Mouse (Mus musculus) hindbrain, embryonic 16.5 days (tissue): ENCODE results near the gene Nek8. TPM values are rescaled to one million over a fixed set of nuclear protein-coding genes. Genes with fewer than 3 reads are reported as not detected.
"Not testable (repeated sequence)": the region's sequence is repeated elsewhere in the genome, so short reads cannot be mapped to it uniquely, and the experiment has no call there.

Experiments
- ATAC-seq: fragments of 200-750 bp; cut with Nextera tagmentation; 2 replicates; pipeline ENCODE4 v1.8.0; 2017; ENCODE audit warnings: moderate TSS enrichment, moderate library complexity
- H3K27ac ChIP-seq: fragments of 300-500 bp; sonication (generic); 2 replicates; pipeline ENCODE4 v1.5.1; 2014; ENCODE audit warnings: low read depth, mild to moderate bottlenecking, control low read depth, low read length, moderate library complexity
- H3K27me3 ChIP-seq: fragments of 300-500 bp; sonication (generic); replicated peaks from 2 replicates; pipeline ENCODE4 v1.6.1; 2014; ENCODE audit warnings: low read length; ENCODE audit not compliant: control insufficient read depth, insufficient read depth
- H3K36me3 ChIP-seq: fragments of 300-500 bp; sonication (generic); 2 replicates; pipeline ENCODE4 v1.6.1; 2014; ENCODE audit warnings: mild to moderate bottlenecking, low read length, moderate library complexity, mixed read lengths; ENCODE audit not compliant: control insufficient read depth, insufficient read depth
- H3K4me1 ChIP-seq: fragments of 300-500 bp; sonication (generic); 2 replicates; pipeline ENCODE4 v1.6.1; 2014; ENCODE audit warnings: low read depth, low read length; ENCODE audit not compliant: control insufficient read depth, insufficient read depth
- H3K4me2 ChIP-seq: fragments of 300-500 bp; sonication (generic); 2 replicates; pipeline ENCODE4 v1.6.1; 2014; ENCODE audit warnings: mild to moderate bottlenecking, low read length, control low read depth, moderate library complexity
- H3K4me3 ChIP-seq: fragments of 300-500 bp; sonication (generic); 2 replicates; pipeline ENCODE4 v1.5.1; 2014; ENCODE audit warnings: mild to moderate bottlenecking, low read length, control low read depth, moderate library complexity
- H3K9ac ChIP-seq: fragments of 300-500 bp; sonication (generic); 2 replicates; pipeline ENCODE4 v1.6.1; 2014; ENCODE audit warnings: low read depth, mild to moderate bottlenecking, control low read depth, low read length, moderate library complexity
- H3K9me3 ChIP-seq: fragments of 300-500 bp; sonication (generic); 2 replicates; pipeline ENCODE4 v1.6.1; 2014; ENCODE audit warnings: mild to moderate bottlenecking, low read length, moderate library complexity; ENCODE audit not compliant: control insufficient read depth
- WGBS: fragments of 180-500 bp; shearing (Covaris S2); extraction: QIAGEN DNeasy Blood & Tissue Kit; methylation state at CpG from one replicate; pipeline ENCODE4 v1.1.7; 2014; 5-methylcytosine and 5-hydroxymethylcytosine counted together
- polyA plus RNA-seq: library from polyadenylated mRNA; unstranded; fragments of >200 nt; fragmentation: Nextera tagmentation; extraction: Ambion mirVana; gene quantifications from 2 replicates; pipeline ENCODE4 v1.2.1, GENCODE M21; 2015

The Nek8 gene
- polyA plus RNA-seq, 1 experiment from 2014 or later = 7.1 TPM

GRCm38 (mm10) chr11:78184702-78185101, 8.2 kb upstream of the Nek8 start:
- H3K27me3 ChIP-seq, H3K9me3 ChIP-seq, H3K4me3 ChIP-seq, ATAC-seq, H3K27ac ChIP-seq, H3K9ac ChIP-seq, H3K4me2 ChIP-seq: not testable (repeated sequence)
- Histone ChIP-seq H3K36me3 (peaks cover 12% of the 10 kb centered on the region), H3K4me1 (peaks cover 24% of the 10 kb centered on the region)
- 94% methylated on average over 6 of the region's 6 CpGs for WGBS

GRCm38 (mm10) chr11:78183884-78184514, 7.5 kb upstream of the Nek8 start:
- peak overlapping the region; percentile 51 for H3K4me2 ChIP-seq
- no peak for ATAC-seq
- no peaks in the 10 kb centered on the region for H3K27me3 ChIP-seq
- H3K9ac ChIP-seq = peak overlapping the region; percentile 45; the same call in 1 of the 2 replicates
- H3K4me3 ChIP-seq = peak overlapping the region; percentile 77
- no peaks in the 10 kb centered on the region for H3K9me3 ChIP-seq
- 45% methylated on average over 10 of the region's 10 CpGs for WGBS
- peak overlapping the region; percentile 54; the same call in 1 of the 2 replicates for H3K27ac ChIP-seq
- H3K4me1 ChIP-seq = peaks cover 28% of the 10 kb centered on the region
- H3K36me3 ChIP-seq = peaks cover 12% of the 10 kb centered on the region

DNA sequence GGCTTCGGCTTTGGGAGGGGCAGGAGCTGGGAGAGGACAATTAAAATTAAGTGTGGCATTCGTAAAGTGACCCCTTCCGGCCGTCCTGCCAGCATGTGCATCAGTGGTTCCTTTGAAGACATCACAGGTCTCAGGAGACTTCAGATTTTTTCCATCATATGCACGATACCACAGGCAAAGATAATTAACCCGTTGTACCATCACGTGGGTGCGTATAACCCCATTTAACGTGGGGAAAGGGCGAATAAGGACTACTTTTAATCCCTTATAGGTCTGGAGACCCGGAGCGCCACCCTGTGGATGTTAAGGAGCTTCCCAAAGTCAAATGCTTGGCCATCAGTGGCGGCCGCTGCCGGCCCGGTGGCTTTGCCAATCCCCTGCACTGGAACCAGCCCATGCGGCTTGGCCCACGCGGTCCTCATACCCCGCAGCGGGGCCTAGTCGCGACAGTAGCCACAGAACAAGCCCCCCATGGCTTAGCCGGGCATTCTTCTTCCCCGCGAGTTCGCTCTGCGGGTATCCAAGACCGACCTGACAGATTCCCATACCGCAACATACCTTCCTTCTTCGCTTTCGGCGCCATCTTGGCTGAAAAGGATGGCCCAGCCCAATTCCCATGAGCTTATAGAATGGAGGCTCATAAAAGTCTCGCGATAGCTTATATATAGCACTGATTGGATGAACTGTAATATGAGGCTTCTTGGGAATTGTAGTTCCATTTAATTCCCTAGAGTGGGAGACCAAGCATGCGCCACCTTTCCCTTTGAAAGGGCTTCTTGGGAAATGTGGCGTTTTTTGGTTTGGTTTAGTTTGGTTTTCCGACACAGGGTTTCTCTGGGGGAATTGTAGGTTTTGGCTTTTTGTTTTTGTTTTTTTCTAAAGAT, 6.7 kb upstream of the Nek8 start, which contains the start of gene Rpl23a:
TSS of gene Rpl23a (minus strand) at position 624 of the 884 bp plus-strand sequence.
- H3K27me3 ChIP-seq = no peaks in the 10 kb centered on the region
- peak; percentile 94 for ATAC-seq
- peak within 1 kb of the TSS; percentile 77 for H3K4me2 ChIP-seq
- H3K4me3 ChIP-seq = peak within 1 kb of the TSS; percentile 77
- H3K9me3 ChIP-seq = no peaks in the 10 kb centered on the region
- peak within 1 kb of the TSS; percentile 93 for H3K27ac ChIP-seq
- under 1% methylated on average over 38 of the region's 38 CpGs for WGBS
- peaks cover 35% of the 10 kb centered on the region for H3K4me1 ChIP-seq
- H3K36me3 ChIP-seq = peaks cover 12% of the 10 kb centered on the region
- peak within 1 kb of the TSS; percentile 87 for H3K9ac ChIP-seq

GRCm38 (mm10) chr11:78182450-78182849, 6.0 kb upstream of the Nek8 start:
- Histone ChIP-seq H3K4me1 (peaks cover 38% of the 10 kb centered on the region), H3K27ac (peak overlapping the region; percentile 93), H3K27me3 (no peaks in the 10 kb centered on the region), H3K4me2 (peak overlapping the region; percentile 77), H3K36me3 (peaks cover 12% of the 10 kb centered on the region), H3K4me3 (peak overlapping the region; percentile 77), H3K9me3 (no peaks in the 10 kb centered on the region), H3K9ac (peak overlapping the region; percentile 87)
- no peak for ATAC-seq
- WGBS = 9% methylated on average over 7 of the region's 7 CpGs

GRCm38 (mm10) chr11:78181830-78182357, 5.4 kb upstream of the Nek8 start:
- peak overlapping the region; percentile 77 for H3K4me3 ChIP-seq
- peaks cover 44% of the 10 kb centered on the region for H3K4me1 ChIP-seq
- H3K9me3 ChIP-seq = no peaks in the 10 kb centered on the region
- no peak for ATAC-seq
- peak overlapping the region; percentile 48 for H3K9ac ChIP-seq
- 50% methylated on average over 2 of the region's 2 CpGs for WGBS
- H3K27me3 ChIP-seq = no peaks in the 10 kb centered on the region
- H3K4me2 ChIP-seq = peak overlapping the region; percentile 77
- H3K27ac ChIP-seq = no peak overlapping the region
- peaks cover 12% of the 10 kb centered on the region for H3K36me3 ChIP-seq

- Histone ChIP-seq H3K27me3 (no peaks in the 10 kb centered on the region), H3K4me3 (no peak overlapping the region), H3K4me1 (peaks cover 47% of the 10 kb centered on the region), H3K9me3 (no peaks in the 10 kb centered on the region), H3K9ac (no peak overlapping the region), H3K36me3 (peaks cover 12% of the 10 kb centered on the region), H3K27ac (no peak overlapping the region), H3K4me2 (no peak overlapping the region; the same call in 1 of the 2 replicates)
- 73% methylated on average over 6 of the region's 6 CpGs for WGBS
- no peak for ATAC-seq
These were observed 3.7 kb upstream of the Nek8 start for GRCm38 (mm10) chr11:78180081-78180761.

DNA sequence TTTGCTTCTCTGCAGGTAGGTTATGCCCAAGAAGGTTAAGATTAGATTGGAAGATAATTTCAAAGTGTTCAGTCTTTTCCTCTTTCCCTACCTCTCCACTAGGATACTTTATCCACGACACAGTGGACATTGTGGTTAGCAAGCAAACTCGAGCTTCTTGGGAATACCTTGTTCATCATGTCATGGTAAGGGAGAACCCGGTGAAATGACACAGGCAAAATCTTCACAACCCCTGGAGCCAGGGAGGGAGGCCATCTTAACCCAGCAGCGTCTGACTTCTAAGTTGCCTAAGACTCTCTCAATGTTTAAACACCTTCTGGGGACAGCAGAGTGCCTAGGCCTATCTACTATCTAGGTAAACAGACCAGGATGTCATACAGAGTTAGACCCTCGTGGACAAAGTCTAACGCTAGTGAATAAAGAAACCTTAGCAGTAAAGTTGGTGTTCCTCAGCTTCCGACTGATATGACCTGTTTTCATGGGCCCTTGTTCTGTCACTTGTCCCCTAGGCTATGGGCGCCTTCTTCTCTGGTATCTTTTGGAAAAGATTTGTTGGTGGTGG, 3.0 kb upstream of the Nek8 start:
- Histone ChIP-seq H3K4me1 (peaks cover 47% of the 10 kb centered on the region), H3K4me3 (peak overlapping the region; percentile 64), H3K27me3 (no peaks in the 10 kb centered on the region), H3K9me3 (no peaks in the 10 kb centered on the region), H3K27ac (no peak overlapping the region; the same call in 1 of the 2 replicates), H3K4me2 (peak overlapping the region; percentile 81), H3K9ac (peak overlapping the region; percentile 65; the same call in 1 of the 2 replicates), H3K36me3 (peaks cover 12% of the 10 kb centered on the region)
- no peak for ATAC-seq
- 36% methylated on average over 8 of the region's 8 CpGs for WGBS

DNA sequence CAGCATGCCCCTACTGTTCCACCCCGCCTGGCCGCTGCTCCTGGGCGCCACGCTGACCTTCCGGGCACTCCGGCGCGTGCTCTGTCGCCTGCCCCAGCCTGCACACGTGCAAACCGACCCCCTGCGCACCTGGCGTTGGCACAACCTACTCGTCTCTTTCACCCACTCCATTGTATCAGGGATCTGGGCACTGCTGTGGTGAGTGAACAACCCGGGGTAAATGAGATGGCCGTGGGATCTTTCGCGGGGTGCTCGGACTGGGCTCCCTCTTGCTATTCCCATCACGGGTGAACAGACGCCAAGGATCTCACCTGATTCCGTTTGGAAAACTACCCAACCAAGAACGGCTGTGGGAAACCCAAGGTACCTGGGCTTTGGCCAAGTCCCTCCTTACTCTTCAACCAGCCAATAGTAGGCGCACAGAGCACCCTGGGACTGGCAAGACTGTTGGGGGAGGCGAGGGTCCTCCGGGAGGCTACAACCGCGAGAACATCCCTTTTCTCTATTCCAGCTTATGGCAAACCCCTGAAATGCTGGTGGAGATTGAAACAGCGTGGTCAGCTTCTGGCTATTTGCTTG, 2.5 kb upstream of the Nek8 start:
- Histone ChIP-seq H3K9ac (peak overlapping the region; percentile 65), H3K27me3 (no peaks in the 10 kb centered on the region), H3K4me1 (peaks cover 45% of the 10 kb centered on the region), H3K36me3 (peaks cover 12% of the 10 kb centered on the region), H3K4me2 (peak overlapping the region; percentile 81), H3K4me3 (peak overlapping the region; percentile 64), H3K9me3 (no peaks in the 10 kb centered on the region), H3K27ac (peak overlapping the region; percentile 85)
- 3% methylated on average over 29 of the region's 29 CpGs for WGBS
- no peak; the same call in 1 of the 2 replicates for ATAC-seq
